Mouse (Mus musculus) thymus, postnatal 25 days (tissue): Measurements from ENCODE around the gene Pid1.
"Not testable (repeated sequence)": the region's sequence is repeated elsewhere in the genome, so short reads cannot be mapped to it uniquely, and the experiment has no call there.

Source experiments
- DNase-seq: peaks from one replicate; pipeline ENCODE4 v3.0.0; 2022

Pid1 gene

DNA sequence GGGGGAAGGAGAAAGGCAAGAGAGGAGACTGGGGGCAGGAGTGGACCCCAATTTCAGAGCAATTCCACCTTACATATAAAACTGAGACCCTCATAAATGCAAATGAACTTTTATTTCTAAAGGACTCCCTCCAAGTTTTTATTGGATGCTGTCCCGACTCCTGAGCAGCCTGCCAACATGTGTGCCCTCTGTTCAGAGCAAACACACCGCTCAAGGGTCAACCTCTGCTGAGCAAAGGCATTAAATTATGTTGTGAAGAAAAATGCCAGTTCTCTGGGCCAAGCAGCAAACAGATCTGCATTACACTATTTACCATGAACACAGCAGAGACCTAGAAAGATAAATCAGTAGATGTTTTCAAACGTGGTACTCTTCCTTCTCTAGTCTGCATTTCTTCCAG lies 110.1 kb downstream of the Pid1 start:
- no peak for DNase-seq

DNA sequence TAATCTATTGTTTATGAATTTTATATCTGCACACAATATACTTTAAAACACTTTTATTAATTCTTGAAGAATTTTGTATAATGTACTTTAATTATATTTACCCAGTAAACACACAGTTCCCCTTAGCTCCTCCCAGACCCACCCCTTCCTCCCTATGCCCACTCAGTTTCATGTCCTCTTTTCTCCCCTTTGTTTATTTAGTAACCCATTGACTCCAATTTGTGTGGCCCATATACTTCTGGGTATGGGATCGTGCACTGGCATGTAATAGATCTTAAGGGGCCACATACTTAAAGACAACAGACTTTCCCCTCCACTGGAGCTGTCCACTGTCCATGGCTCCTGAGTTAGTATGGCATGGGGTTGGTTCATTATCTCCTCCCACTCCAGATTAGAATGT lies 112.8 kb downstream of the Pid1 start:
- no peak for DNase-seq

DNA sequence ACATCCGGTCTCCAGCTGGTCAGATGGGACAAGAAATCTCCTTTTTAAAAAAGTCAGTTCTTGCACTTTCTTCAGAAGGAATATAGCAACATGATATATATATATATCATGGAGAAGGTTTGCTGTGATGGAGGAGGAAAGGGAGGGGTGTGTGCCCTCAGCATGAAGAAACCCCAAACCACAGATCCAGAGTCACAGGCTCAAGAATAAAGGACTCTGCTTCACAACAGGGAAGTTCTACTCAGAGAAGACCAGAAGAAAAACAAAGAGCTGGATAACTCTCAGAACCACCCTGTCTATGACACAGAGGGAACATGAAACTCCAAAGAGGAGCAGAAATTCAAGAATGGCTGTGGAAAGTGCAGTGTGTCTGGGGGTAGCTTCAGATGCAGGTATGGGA lies 113.2 kb downstream of the Pid1 start:
- no peak for DNase-seq

DNA sequence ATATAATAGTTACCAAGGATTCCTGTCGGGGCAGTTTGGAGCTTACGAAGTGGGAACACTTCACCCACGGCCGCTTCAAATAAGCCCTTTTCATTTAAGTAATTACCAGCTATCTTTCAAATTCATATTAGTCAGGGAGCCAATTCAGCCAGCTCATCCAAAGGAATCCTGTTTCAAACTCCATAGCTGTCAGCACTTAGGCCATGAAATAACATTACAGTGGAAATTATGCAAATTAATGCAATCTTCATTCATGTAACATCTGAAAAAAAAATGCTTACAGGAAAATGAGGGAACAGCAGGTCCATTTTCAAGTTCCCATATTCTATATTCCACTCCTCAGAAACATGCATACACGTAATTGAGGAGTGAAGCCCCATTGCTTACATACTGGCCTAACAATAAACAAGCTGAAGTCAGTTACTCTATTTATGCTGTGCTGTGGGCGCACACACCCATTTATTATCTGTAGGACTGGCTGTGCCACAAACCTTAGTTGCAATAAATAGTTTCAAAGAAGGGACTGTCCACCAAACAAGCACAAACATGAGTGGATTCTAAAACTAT lies 114.1 kb downstream of the Pid1 start:
- no peak for DNase-seq

DNA sequence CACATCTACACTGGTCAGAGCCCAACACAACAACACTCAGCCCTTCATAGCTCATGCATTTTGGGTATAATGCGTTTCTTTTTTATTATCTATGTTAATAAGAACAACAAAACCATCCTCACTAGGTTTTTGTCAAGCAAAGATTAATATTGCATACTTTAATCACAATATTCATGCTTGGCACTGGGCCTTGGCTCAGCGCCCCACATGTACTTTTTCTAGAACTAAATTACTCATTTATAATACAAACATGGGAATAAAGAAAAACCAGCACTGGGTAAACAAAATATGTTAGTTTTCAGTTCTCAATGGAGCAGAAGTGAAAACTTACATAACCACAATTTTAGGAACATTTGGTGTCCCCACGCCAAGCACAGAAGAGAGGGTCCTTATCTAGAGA lies 116.9 kb downstream of the Pid1 start:
- no peak for DNase-seq

DNA sequence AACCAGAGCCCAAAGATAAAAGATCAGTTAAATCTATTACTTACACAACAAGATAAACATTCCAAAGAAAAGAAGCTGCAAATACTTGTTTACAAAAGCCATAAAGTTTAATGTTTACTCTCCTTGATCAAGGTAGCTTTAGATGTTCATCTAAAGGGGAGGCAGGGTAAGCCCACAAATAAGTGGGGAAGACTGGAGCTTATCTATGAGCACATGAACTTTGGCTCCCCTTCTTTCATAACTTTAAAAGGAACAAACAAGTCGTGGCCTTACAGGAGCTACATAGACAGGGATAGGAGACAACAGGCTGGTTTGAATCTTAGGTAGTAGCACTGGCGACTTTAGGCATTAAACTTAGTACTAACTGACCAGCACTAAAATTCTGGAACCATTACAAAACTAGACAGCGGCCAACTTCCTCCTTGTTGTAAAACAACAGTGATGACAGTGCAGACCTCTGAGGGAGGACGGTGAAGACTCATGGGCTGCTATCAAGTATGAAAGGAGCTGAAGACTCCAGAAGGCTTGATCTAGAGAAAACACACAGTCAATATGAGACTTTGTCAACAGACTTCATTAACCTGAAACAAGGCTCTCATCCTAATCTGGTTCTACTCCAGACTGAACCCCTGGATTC lies 122.7 kb downstream of the Pid1 start:
- DNase-seq: no peak

DNA sequence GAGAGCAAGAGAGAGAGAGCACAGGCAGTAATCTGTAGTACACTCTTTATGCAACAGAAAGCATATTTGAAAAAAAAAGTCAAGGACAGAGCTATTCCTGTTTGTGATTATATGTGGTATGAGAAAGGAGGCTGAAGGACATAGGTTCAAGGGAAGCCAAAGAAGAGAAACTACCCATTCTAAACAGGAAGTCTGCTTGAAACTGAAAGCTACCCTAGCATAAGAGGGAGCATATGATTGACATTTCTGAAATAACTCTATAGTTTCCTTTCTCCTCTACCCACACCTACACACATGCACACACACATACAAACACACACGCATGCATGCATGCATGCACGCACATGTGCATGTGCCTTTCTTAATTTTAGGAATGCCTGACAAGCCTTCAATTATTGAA lies 123.8 kb downstream of the Pid1 start:
- no peak for DNase-seq

DNA sequence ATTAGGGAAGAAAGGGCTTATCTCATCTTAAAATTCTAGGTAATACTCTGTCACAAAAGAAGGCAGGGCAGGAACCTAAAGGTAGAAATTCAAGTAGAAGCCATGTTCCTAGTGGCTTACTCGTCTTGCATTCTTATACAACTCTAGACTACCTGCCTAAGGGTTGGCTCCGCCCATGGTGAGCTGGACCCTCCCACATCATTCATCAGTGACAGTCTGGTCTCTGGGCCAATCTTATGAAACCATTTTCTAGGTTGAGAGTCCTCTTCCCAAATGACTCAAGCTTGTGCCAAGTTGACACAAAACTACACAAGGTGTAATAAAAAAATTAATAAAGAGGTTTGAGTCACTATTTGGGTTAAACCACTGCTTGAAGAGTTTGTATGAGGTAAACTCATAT lies 133.5 kb downstream of the Pid1 start:
- no peak for DNase-seq

DNA sequence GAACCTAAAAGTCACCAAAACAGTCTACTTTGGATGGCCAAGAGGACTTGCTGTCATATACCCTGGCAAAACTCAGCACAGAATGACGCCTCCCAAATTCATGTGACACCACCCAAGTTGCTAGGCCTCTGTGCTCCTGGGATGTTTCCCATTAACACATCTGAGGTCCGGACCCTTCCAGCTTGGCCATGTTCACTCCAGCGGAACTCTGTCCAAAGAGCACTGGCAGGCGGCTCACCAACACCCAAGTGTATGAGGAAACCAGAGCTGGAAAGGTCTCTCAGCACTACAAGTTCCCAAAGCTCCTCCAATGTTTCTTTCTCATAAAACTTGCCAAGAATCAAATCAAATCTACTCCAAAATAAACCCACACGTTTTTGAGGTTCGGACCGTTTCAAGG lies 138.4 kb downstream of the Pid1 start:
- DNase-seq: no peak

DNA sequence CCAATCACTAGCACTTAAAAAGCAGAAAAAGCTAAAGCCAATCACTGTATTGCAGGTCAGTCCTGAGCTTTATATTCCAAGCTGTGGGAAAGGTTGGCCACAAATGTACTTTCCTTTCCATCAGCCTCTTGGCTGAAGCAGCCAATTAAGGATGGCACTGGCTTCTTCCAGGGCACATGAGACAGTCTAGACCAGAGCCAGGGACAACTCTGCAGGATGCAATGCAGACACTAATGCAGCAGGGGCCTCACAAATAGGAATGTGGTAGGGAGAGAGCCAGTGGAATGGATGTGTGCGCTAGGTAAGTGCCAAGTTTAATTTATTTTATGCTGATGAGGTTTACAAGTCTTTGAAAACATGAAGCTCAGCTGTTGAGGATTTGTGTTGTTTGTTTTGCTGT lies 141.9 kb downstream of the Pid1 start:
- DNase-seq: no peak

DNA sequence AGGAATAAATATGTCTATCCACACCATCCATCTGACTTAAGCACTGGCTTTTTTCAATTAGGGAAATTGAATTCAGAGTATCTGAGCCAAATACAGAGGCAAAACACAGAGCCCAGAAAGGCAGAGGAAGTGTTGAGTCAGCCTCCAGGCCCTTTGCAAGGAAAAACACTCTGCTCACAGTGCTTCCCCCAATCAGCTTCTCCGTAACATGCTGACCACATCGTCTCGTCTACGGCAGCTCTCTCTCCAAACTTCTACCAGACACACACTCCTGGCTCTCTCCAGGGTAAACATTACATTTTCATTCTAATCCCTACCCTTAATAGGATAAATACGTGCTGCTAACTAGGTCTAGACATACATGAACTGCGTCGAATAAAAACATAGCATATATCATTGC lies 145.4 kb downstream of the Pid1 start:
- DNase-seq: no peak

DNA sequence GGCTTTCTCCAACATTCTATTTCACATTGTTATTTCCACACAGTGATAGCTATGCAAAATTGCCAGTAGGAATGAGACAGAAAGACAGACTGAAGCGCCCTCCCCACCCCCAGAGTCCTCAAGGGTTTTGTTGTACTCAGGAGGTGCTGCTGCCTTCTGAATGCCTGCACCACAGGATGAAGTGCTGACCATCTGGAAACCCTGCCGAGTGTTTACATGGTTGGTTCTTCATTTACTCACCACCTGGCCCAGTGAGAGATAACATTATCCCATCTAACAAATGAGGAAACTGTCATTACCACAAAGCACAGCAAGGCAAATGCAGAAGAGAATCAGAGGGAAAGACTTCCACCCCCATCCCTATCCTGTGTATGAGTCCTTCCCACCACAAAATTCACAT lies 146.2 kb downstream of the Pid1 start:
- no peak for DNase-seq

DNA sequence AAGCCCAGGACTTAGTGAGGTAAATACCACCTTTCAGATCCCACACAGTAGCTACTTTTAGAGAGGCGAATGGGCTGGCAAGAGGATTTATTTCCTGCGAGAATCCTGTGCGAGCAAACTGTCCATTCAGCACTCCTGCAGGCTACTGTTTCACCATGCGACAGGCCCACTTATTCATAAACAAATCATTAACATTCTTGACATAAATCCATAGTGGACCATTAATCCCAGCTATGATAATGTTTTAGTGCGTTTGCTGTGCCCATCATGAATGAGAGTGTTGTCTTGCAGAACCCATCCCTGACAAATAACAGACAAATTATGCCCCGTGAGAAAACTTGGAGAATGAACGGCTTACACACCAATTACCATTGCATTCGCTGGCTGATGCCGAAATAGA lies 152.5 kb downstream of the Pid1 start:
- no peak for DNase-seq

DNA sequence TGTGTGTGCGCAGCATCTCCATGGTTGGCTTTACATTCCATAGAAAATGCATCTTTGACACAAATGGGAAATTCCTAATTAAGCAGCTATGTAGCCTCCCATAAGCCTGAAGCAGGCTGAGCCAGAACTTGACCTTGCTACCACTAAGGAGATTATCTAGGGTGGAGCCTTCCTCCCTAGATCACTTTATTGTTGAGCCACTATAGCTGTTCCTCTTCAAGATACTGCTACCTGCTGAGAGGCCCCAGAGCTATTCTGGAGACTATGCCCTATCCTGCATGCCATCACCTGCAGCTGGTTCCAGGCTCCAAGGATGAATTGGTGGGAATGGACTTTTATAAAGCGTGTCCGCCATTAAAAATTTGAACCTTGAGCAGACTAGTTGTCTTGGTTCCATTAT lies 158.2 kb downstream of the Pid1 start:
- DNase-seq: not testable (repeated sequence)

DNA sequence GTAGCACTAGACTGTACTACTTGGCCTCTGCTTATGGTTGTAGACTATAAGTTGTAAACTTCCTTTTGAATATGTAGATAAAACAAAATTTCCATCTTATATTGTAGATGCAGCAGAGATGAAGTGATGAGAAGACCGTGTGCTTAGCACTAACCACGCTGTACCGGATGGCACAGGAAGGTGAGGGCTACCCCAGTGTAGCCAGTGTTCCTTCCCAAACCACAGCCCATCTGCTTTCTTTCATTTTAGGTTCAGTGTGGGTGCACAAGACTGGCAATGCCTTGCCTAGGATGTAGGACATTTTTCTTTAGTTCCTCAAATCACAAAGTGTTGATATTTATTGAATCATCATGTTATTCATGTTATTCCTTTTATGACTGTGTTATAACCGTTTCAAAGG lies 160.5 kb downstream of the Pid1 start:
- DNase-seq: no peak

DNA sequence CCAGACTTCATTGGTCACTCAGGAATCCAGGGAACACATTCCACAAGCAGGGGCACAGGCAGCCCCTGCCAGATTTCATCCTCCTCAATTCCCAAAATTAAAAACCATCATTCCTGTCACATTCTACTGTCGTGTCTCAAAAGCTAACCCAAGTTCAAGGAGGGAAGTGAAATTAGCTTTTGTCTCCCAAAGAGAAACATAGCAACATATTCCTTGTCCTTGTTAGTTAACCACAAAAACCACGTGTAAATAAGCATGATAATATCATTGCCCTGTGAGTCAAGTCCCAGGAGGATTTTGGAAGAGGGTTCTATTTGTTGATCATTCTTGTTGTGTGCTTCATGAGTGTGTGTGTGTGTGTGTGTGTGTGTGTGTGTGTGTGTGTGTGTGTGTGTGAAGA lies 164.1 kb downstream of the Pid1 start:
- no peak for DNase-seq

DNA sequence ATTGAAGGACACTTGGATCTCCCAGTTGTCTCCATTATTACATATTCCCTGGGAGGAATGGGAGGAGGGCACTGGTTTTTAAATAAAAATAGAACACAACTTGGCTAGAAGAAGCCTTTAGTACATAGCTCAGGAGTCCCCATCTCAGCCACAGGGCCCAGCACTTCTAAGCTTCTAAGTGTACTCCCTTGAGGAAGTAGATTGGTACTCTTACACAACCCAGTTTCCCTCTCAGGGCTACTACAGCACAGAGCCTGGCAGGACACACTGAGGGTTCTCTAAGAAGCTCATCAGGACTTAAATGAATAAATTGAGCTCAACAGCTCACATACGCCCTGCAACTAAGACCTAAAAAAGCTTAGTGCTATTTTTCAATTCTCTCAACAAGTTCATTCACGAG lies 165.1 kb downstream of the Pid1 start:
- no peak for DNase-seq

DNA sequence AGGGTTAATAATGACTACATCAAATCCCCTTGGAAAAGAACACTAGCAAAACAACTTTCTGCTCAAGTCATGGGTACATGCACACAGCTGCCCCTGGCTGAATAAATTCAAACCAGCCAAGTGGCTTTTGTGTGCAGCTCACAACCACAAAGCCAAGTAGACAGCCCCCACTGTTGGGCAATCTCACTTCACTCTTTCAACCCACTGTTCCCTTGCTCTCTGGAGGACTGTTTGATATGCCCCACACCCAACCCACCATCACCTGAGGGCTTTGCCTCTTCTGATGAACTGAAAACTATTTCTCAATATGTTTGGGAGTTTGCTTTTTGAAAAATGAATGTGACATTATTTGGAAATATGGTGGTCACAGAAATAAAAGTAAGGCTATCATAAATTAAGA lies 171.8 kb downstream of the Pid1 start:
- DNase-seq: no peak

DNA sequence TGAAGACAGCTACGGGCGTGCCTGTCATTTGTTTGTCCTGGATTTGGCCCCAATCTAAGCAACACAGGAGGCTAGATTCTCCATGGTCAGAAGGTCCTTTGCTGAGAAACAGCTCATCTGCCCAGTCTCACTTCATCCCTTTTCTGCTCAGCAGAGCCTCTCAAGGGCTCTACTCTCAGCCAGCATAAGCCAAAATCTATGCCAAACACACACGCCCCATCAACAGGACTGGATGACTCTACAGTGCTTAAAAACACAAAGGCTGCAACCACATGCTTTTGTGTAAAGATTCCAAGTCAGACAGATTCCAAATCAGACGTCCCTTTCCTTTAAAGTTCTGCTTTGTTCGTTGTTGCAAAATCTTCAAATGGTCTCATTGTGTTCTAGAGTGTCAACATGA lies 174.5 kb downstream of the Pid1 start:
- DNase-seq: no peak

DNA sequence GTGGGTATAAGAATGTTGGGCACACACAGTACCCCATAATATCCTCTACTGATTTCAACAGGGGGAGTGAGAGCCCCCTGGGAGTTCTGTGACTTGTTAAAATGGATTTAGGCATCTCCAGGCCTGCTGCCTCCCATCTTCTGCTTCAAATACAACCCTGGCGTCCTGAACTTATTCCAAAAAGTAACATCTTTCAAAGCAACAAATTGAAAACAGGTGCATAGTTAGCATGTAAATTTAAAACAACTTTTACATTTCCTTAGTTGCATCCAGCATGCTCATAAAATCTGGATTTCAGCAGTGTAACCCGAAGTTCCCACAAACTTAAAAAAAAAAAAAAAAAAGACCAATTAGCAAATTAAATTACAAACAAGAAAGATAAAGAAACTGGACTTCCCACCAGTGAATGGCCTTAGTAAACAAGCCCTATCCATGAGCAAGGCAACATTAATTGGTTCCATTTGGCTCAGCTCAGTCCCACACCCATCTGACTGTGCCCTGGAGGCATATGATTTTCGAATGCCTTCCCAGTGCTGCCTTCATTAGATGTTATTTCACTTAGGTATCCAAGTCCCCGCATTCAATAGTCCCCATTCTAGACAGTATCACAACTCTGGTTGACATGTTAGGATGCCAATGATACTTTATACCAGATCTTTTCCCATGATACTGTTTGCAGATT lies 177.1 kb downstream of the Pid1 start:
- DNase-seq: no peak

DNA sequence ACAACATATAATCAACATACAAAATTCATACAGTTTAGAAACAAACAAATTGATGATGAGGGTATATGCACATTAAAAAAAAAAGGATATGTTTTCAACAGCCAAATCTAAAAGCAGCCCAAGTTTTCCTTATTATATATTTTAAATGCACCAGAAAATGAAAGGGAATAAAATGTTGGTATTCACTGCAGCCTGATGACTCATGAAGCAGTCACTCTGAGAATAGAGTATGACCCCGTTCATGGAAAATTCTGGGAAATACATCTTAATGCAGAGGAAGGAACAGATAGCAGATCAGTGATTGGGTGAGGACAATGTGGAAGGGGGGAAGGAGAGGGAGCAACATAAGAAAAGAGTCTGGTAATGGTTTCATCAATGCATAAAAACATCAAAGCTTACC lies 186.3 kb downstream of the Pid1 start:
- DNase-seq: no peak

DNA sequence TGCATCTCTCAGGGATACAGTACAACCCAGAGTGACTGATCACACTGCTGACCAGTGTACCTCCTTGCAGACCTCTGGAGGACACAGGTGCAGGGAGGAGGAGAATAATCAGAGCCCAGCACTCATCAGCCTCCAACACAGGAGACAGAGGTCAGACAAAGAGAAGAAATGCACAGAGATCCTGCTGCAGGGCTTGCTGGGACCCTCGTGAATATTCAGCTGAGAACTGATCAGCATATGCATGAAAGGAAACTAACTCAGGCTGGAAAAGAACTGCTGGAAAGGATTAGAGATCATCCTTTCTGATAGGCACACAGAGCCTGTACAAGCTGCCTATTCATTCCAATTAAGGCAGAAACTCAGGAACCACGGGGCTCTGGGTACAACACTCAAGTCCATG lies 186.9 kb downstream of the Pid1 start:
- no peak for DNase-seq

DNA sequence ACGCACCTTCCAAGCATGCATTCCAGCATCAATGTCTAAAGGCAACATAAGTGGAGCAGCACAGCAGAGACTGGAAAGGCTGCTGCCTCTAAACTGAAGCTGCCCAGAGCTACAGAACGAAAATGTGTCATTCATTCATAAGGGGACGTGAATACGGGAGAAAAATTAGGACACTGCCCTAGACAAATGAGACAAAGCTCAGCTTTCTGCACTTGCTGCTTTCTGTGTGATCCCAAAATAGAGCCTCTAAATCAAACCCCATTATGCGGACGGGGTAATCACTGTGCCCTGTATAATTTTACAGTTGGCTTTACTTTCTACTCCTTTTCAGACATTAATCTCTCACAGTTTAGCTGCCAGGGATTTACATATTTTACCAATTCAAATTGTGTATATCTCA lies 191.0 kb downstream of the Pid1 start:
- no peak for DNase-seq

DNA sequence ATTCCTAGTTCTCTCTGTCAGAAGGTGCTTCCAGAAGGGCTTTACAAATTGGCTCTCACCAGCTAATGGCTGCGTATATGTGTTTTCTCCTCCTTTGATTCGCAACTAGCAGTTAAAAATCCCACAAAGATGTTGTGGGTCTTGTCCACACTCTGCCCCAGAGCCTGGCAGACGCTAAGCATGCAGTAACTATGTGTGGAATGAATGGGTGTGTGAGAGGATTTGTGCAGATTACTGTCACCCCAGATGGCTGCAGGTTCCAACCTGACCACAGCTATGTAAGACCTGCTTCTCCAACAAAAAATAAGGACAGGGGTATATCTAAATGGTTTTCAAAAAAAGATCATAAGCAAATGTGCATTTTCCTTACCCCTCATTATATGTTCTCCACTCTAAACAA lies 206.2 kb downstream of the Pid1 start:
- no peak for DNase-seq

DNA sequence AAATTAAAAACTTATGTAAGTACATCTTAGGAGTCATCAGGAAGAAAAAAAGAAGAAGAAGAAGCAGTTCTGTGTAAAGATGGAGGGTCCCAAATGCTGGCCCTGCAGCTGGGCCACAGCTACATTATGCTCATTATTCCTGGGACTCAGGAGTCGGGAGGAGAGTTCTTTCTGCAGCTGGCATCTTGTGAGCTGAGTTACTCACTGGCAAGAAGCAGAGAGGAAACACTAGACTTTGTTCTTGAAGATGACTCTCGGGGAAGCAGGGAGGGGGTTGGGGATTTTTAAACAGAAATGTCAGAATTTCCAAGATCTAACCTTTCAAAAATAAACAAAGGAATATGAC lies 208.4 kb downstream of the Pid1 start:
- DNase-seq: no peak
